ENCODE assay signal across 8 mouse cellular contexts in genomic region chr7:73539116-73539682, GRCm38 (mm10). TPM values are rescaled to one million over a fixed set of nuclear protein-coding genes. Genes with fewer than 3 reads are reported as not detected.
DNase-seq lines count a peak whose midpoint lies in the region; ATAC-seq and TF ChIP-seq lines count a peak whose summit lies in the region.

No protein-coding gene starts in this region.

- H3ac ChIP-seq in myocyte (ENCODE audit: control insufficient read depth, insufficient read length): no peak overlapping the region

- peaks cover 97% of the 10 kb centered on the region for H3K79me2 ChIP-seq in myocyte (ENCODE audit: control insufficient read depth, insufficient read depth)

- peaks cover 22% of the 10 kb centered on the region for H3K4me1 ChIP-seq in kidney, embryonic 16.5 days (ENCODE audit: insufficient read depth, low read length)
- H3K4me1 ChIP-seq in bone marrow, adult 2 months (ENCODE audit: control insufficient read depth, insufficient read depth, low read length): no peaks in the 10 kb centered on the region; the same call in 1 of the 2 replicates
- H3K4me1 ChIP-seq in hindbrain, embryonic 16.5 days (ENCODE audit: control insufficient read depth, insufficient read depth, low read depth, low read length): peaks cover 25% of the 10 kb centered on the region

- peak overlapping the region; percentile 62 for H3K4me2 ChIP-seq in kidney, embryonic 16.5 days (replicated peaks; ENCODE audit: low read depth, low read length)
- H3K4me2 ChIP-seq in hindbrain, embryonic 16.5 days (ENCODE audit: low read length): peak overlapping the region; percentile 82
- peak overlapping the region; percentile 85 for H3K4me2 ChIP-seq in myocyte (ENCODE audit: low read depth)

- H3K27ac ChIP-seq in kidney, embryonic 16.5 days (ENCODE audit: low read length): peak overlapping the region; percentile 70; the same call in 1 of the 2 replicates
- no peak overlapping the region for H3K27ac ChIP-seq in bone marrow, adult 2 months (ENCODE audit: control insufficient read depth, insufficient read depth, low read depth, low read length, poor library complexity)
- H3K27ac ChIP-seq in hindbrain, embryonic 16.5 days (ENCODE audit: low read depth, low read length): no peak overlapping the region

- TF ChIP-seq POLR2A in bone marrow, adult 2 months (IDR thresholded peaks at IDR 0.05; ENCODE audit: borderline replicate concordance, control insufficient read depth, low read depth, low read length): no peak
- TF ChIP-seq POLR2A in myocyte (IDR thresholded peaks at IDR 0.05; ENCODE audit: insufficient read length, low read depth): no peak

- WGBS in kidney, embryonic 16.5 days: 19% methylated on average over 2 of the region's 2 CpGs
- 16% methylated on average over 2 of the region's 2 CpGs for WGBS in bone marrow, adult 2 months
- WGBS in hindbrain, embryonic 16.5 days: 18% methylated on average over 2 of the region's 2 CpGs

- H3K27me3 ChIP-seq in kidney, embryonic 16.5 days (ENCODE audit: insufficient read depth, low read length): no peaks in the 10 kb centered on the region
- no peaks in the 10 kb centered on the region for H3K27me3 ChIP-seq in hindbrain, embryonic 16.5 days (replicated peaks; ENCODE audit: control insufficient read depth, insufficient read depth, low read length)
- H3K27me3 ChIP-seq in myocyte (ENCODE audit: control insufficient read depth, insufficient read depth, insufficient read length): no peaks in the 10 kb centered on the region

- H3K4me3 ChIP-seq in kidney, embryonic 16.5 days (ENCODE audit: low read length): peak overlapping the region; percentile 47
- H3K4me3 ChIP-seq in bone marrow, adult 2 months (replicated peaks; ENCODE audit: control insufficient read depth, low read depth, low read length): peak overlapping the region; percentile 37
- peak overlapping the region; percentile 40 for H3K4me3 ChIP-seq in hindbrain, embryonic 16.5 days (ENCODE audit: low read length)
- H3K4me3 ChIP-seq in myocyte: peak overlapping the region; percentile 62

- TF ChIP-seq CTCF in bone marrow, adult 2 months (IDR thresholded peaks at IDR 0.05; ENCODE audit: control insufficient read depth, insufficient read depth, low read length): no peak

- H3K9me3 ChIP-seq in kidney, embryonic 16.5 days (ENCODE audit: low read length): no peaks in the 10 kb centered on the region
- no peaks in the 10 kb centered on the region for H3K9me3 ChIP-seq in hindbrain, embryonic 16.5 days (ENCODE audit: control insufficient read depth, low read length)

- no peak for DNase-seq in kidney, adult 11 months
- DNase-seq in adrenal gland, postnatal 25 days: no peak
- no peak for DNase-seq in kidney, adult 9 months

- peak overlapping the region; percentile 68 for H3K9ac ChIP-seq in kidney, embryonic 16.5 days (replicated peaks; ENCODE audit: low read length)
- H3K9ac ChIP-seq in hindbrain, embryonic 16.5 days (ENCODE audit: low read depth, low read length): peak overlapping the region; percentile 53

- peaks cover 6% of the 10 kb centered on the region for H3K36me3 ChIP-seq in kidney, embryonic 16.5 days (ENCODE audit: insufficient read depth, low read length)
- no peaks in the 10 kb centered on the region for H3K36me3 ChIP-seq in hindbrain, embryonic 16.5 days (ENCODE audit: control insufficient read depth, insufficient read depth, low read length)
- peaks cover 16% of the 10 kb centered on the region for H3K36me3 ChIP-seq in myocyte (ENCODE audit: control insufficient read depth, insufficient read depth)

- no peak for ATAC-seq in kidney, embryonic 16.5 days (ENCODE audit: low FRiP score, low TSS enrichment)
- no peak for ATAC-seq in hindbrain, embryonic 16.5 days
- ATAC-seq in granulocyte monocyte progenitor cell, adult 5-6 weeks (replicated peaks; ENCODE audit: poor library complexity, severe bottlenecking): no peak

TF ChIP-seq in myocyte, 11 proteins besides CTCF, POLR2A, EP300 and RAD21:
- TF ChIP-seq POLR2AphosphoS2 (IDR thresholded peaks at IDR 0.05; ENCODE audit: insufficient read length, low read depth): no peak
- no peak for TF ChIP-seq MAX (IDR thresholded peaks at IDR 0.05; ENCODE audit: low read depth)
- no peak for TF ChIP-seq MYOG (IDR thresholded peaks at IDR 0.05; ENCODE audit: control insufficient read depth in 1 of 3, insufficient read depth in 1 of 3, insufficient read length in 2 of 3, low read depth in 2 of 3)
- no peak for TF ChIP-seq MYOD1 (IDR thresholded peaks at IDR 0.05; ENCODE audit: control insufficient read depth in 1 of 3, insufficient read length in 2 of 3, low read depth in 2 of 3)
- no peak for TF ChIP-seq E2F4 (IDR thresholded peaks at IDR 0.05; ENCODE audit: insufficient read depth)

RNA-seq across cellular contexts. Expression of gene Chd2, which starts 2.4 kb away (rescaled TPM):
- 45.3 and 59.0 TPM in 2 replicates for polyA plus RNA-seq in kidney, embryonic 16.5 days (2015; fragmentation: Nextera tagmentation; extraction: Ambion mirVana)
- polyA plus RNA-seq in bone marrow, adult 2 months (2011; ENCODE audit: insufficient read depth, insufficient read length, low replicate concordance, missing spikeins): 60.1 and 96.4 TPM in 2 replicates
- 34.0 and 35.3 TPM in 2 replicates for polyA plus RNA-seq in hindbrain, embryonic 16.5 days (2015; fragmentation: Nextera tagmentation; extraction: Ambion mirVana)
- 7.9 TPM for polyA plus RNA-seq in myocyte (2012; fragmentation: generic; extraction: Trizol)
- total RNA-seq in adrenal gland, postnatal 25 days (2021): 50.0 and 57.4 TPM in 2 replicates
- total RNA-seq in granulocyte monocyte progenitor cell, adult 5-6 weeks (2014; fragmentation: Nextera tagmentation): 42.3 and 47.5 TPM in 2 replicates
- total RNA-seq in granulocyte monocyte progenitor cell, adult 5-6 weeks (2017): 93.8 and 118 TPM in 2 replicates
